Comparison of ENCODE assay signal across 9 mouse cellular contexts in the genomic region with DNA sequence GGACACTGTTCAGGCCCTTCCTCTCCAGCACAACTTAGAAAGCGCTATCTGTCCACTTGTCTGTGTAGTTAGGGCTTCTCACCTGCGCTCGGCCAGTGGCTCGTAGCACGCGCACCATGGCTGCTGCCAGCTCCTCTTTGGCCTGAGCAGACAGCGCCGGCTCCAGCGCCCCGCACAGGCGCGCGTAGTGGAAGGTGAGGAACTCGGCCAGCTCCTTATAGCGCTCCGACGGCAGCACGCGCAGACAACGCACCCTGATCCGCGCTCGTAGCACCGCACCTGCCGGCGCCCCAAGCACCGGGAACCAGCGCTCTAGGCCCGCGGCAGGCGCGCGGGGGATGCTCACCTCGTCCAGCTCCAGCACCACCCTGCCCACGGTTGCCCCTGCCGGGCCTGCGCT. TPM values are rescaled to one million over a fixed set of nuclear protein-coding genes. Genes with fewer than 3 reads are reported as not detected.
DNase-seq lines count a peak whose midpoint lies in the region; ATAC-seq and TF ChIP-seq lines count a peak whose summit lies in the region.
"Had no signal": no experiment of that assay in that cellular context is flagged by ENCODE, and none has a peak within 500 bp of the region (broad histone marks: within the 10 kb centered on the region; RNA-seq: fewer than 3 reads in every experiment).

No protein-coding gene starts in this region.

- no peak for DNase-seq in heart, postnatal 14 days
- DNase-seq in hindbrain, postnatal 0 days (ENCODE audit: low spot score): no peak
- no peak for DNase-seq in frontal cortex, postnatal 10 days (ENCODE audit: low spot score in 2 of 2)
- DNase-seq in layer of hippocampus, adult 11-12 months (ENCODE audit: low spot score): no peak
- no peak for DNase-seq in Muller cell, postnatal 12 days (ENCODE audit: inconsistent ontology term)
- DNase-seq: right cerebral cortex, postnatal 4 days had no signal

- ATAC-seq in heart, embryonic 13.5 days (ENCODE audit: extremely low read depth, insufficient number of reproducible peaks, low FRiP score, low TSS enrichment): no peak
- ATAC-seq in embryonic facial prominence, embryonic 12.5 days (ENCODE audit: insufficient number of reproducible peaks, insufficient read depth, low FRiP score, low TSS enrichment): no peak
- peak; percentile 10; the same call in 1 of the 2 replicates for ATAC-seq in hindbrain, postnatal 0 days
- ATAC-seq in midbrain, embryonic 15.5 days (replicated peaks): no peak

- peak overlapping the region; percentile 71 for H3K4me2 ChIP-seq in heart, embryonic 13.5 days
- H3K4me2 ChIP-seq in embryonic facial prominence, embryonic 12.5 days (replicated peaks): peak overlapping the region; percentile 42
- peak overlapping the region; percentile 42 for H3K4me2 ChIP-seq in hindbrain, postnatal 0 days (ENCODE audit: low read depth, low read length)
- peak overlapping the region; percentile 42 for H3K4me2 ChIP-seq in midbrain, embryonic 15.5 days

- no peaks in the 10 kb centered on the region for H3K9me3 ChIP-seq in heart, embryonic 13.5 days
- no peaks in the 10 kb centered on the region for H3K9me3 ChIP-seq in embryonic facial prominence, embryonic 12.5 days
- no peaks in the 10 kb centered on the region for H3K9me3 ChIP-seq in hindbrain, postnatal 0 days (ENCODE audit: low read length)
- no peaks in the 10 kb centered on the region for H3K9me3 ChIP-seq in midbrain, embryonic 15.5 days

- no peaks in the 10 kb centered on the region for H3K36me3 ChIP-seq in heart, embryonic 13.5 days
- H3K36me3 ChIP-seq in embryonic facial prominence, embryonic 12.5 days: no peaks in the 10 kb centered on the region
- no peaks in the 10 kb centered on the region for H3K36me3 ChIP-seq in hindbrain, postnatal 0 days (ENCODE audit: insufficient read depth, low read length)
- no peaks in the 10 kb centered on the region for H3K36me3 ChIP-seq in midbrain, embryonic 15.5 days (replicated peaks)

- WGBS in heart, embryonic 13.5 days: 5% methylated on average over 37 of the region's 37 CpGs
- WGBS in embryonic facial prominence, embryonic 12.5 days: 3% methylated on average over 37 of the region's 37 CpGs
- WGBS in hindbrain, postnatal 0 days: 10% methylated on average over 35 of the region's 37 CpGs
- WGBS in midbrain, embryonic 15.5 days: 5% methylated on average over 37 of the region's 37 CpGs

- peak overlapping the region; percentile 49 for H3K4me3 ChIP-seq in heart, embryonic 13.5 days
- H3K4me3 ChIP-seq in embryonic facial prominence, embryonic 12.5 days: peak overlapping the region; percentile 20
- H3K4me3 ChIP-seq in hindbrain, postnatal 0 days (ENCODE audit: low read length): peak overlapping the region; percentile 18
- peak overlapping the region; percentile 16 for H3K4me3 ChIP-seq in midbrain, embryonic 15.5 days

- peaks cover 88% of the 10 kb centered on the region for H3K27me3 ChIP-seq in heart, embryonic 13.5 days (replicated peaks)
- peaks cover 80% of the 10 kb centered on the region for H3K27me3 ChIP-seq in embryonic facial prominence, embryonic 12.5 days
- peaks cover 77% of the 10 kb centered on the region for H3K27me3 ChIP-seq in hindbrain, postnatal 0 days (ENCODE audit: insufficient read depth, low read length)
- peaks cover 77% of the 10 kb centered on the region for H3K27me3 ChIP-seq in midbrain, embryonic 15.5 days (replicated peaks)

- peaks cover 18% of the 10 kb centered on the region for H3K4me1 ChIP-seq in heart, embryonic 13.5 days
- peaks cover 7% of the 10 kb centered on the region; the same call in 1 of the 2 replicates for H3K4me1 ChIP-seq in embryonic facial prominence, embryonic 12.5 days
- no peaks in the 10 kb centered on the region for H3K4me1 ChIP-seq in hindbrain, postnatal 0 days (ENCODE audit: insufficient read depth, low read length)
- peaks cover 3% of the 10 kb centered on the region; the same call in 1 of the 2 replicates for H3K4me1 ChIP-seq in midbrain, embryonic 15.5 days

- no peak for TF ChIP-seq CTCF in hindbrain, postnatal 0 days (IDR thresholded peaks at IDR 0.05; ENCODE audit: low read depth)

- H3K27ac ChIP-seq in heart, embryonic 13.5 days (replicated peaks): no peak overlapping the region
- H3K27ac ChIP-seq in embryonic facial prominence, embryonic 12.5 days: no peak overlapping the region
- H3K27ac ChIP-seq in hindbrain, postnatal 0 days: no peak overlapping the region
- no peak overlapping the region for H3K27ac ChIP-seq in midbrain, embryonic 15.5 days

- intact Hi-C loops in heart, postnatal 14 days (cut with DNase I): no loop called here

- H3K9ac ChIP-seq in heart, embryonic 13.5 days: no peak overlapping the region; the same call in 1 of the 2 replicates
- H3K9ac ChIP-seq in embryonic facial prominence, embryonic 12.5 days: no peak overlapping the region
- no peak overlapping the region for H3K9ac ChIP-seq in hindbrain, postnatal 0 days (replicated peaks; ENCODE audit: low read length)
- no peak overlapping the region for H3K9ac ChIP-seq in midbrain, embryonic 15.5 days

RNA-seq across cellular contexts. Expression of gene Wiz, which starts 7.0 kb away (rescaled TPM):
- polyA plus RNA-seq in heart, embryonic 13.5 days (2015; fragmentation: Nextera tagmentation; extraction: Ambion mirVana): 10.9 and 12.4 TPM in 2 replicates
- total RNA-seq in heart, postnatal 14 days (2021): 10 to 100 TPM; 22.4 to 23.4 TPM
- polyA plus RNA-seq in embryonic facial prominence, embryonic 12.5 days (2016; fragmentation: Nextera tagmentation; extraction: Ambion mirVana): 34.0 and 36.5 TPM in 2 replicates
- total RNA-seq in hindbrain, postnatal 0 days (2014; rRNA removed): 50.4 and 56.8 TPM in 2 replicates
- polyA plus RNA-seq in hindbrain, postnatal 0 days (2015; fragmentation: Nextera tagmentation; extraction: Ambion mirVana): 24.2 and 28.4 TPM in 2 replicates
- 46.7 and 47.8 TPM in 2 replicates for polyA plus RNA-seq in midbrain, embryonic 15.5 days (2015; fragmentation: Nextera tagmentation; extraction: Ambion mirVana)

RNA-seq across cellular contexts. Expression of gene Rasal3, which starts 7.1 kb away (rescaled TPM):
- polyA plus RNA-seq in heart, embryonic 13.5 days (2015; fragmentation: Nextera tagmentation; extraction: Ambion mirVana): 0.49 and 1.1 TPM in 2 replicates
- 1 to 10 TPM; 1.3 to 4.7 TPM for total RNA-seq in heart, postnatal 14 days (2021)
- polyA plus RNA-seq in embryonic facial prominence, embryonic 12.5 days (2016; fragmentation: Nextera tagmentation; extraction: Ambion mirVana): 0.69 and 0.74 TPM in 2 replicates
- total RNA-seq in hindbrain, postnatal 0 days (2014; rRNA removed): 1.2 and 2.8 TPM in 2 replicates
- 0.61 and 1.2 TPM in 2 replicates for polyA plus RNA-seq in hindbrain, postnatal 0 days (2015; fragmentation: Nextera tagmentation; extraction: Ambion mirVana)
- polyA plus RNA-seq in midbrain, embryonic 15.5 days (2015; fragmentation: Nextera tagmentation; extraction: Ambion mirVana): 0.54 and 0.74 TPM in 2 replicates

RNA-seq across cellular contexts. Expression of gene Pglyrp2, which starts 27.7 kb away (rescaled TPM):
- polyA plus RNA-seq in heart, embryonic 13.5 days (2015; fragmentation: Nextera tagmentation; extraction: Ambion mirVana): 0.09 and 0.16 TPM in 2 replicates
- under 1 TPM; 0.24 to 0.93 TPM for total RNA-seq in heart, postnatal 14 days (2021)
- 0.13 and 0.20 TPM in 2 replicates for polyA plus RNA-seq in embryonic facial prominence, embryonic 12.5 days (2016; fragmentation: Nextera tagmentation; extraction: Ambion mirVana)
- not detected in 2 replicates for total RNA-seq in hindbrain, postnatal 0 days (2014; rRNA removed)
- not detected in 2 replicates for polyA plus RNA-seq in hindbrain, postnatal 0 days (2015; fragmentation: Nextera tagmentation; extraction: Ambion mirVana)
- polyA plus RNA-seq in midbrain, embryonic 15.5 days (2015; fragmentation: Nextera tagmentation; extraction: Ambion mirVana): not detected in 2 replicates

RNA-seq across cellular contexts. Expression of gene Akap8l, which starts 45.9 kb away (rescaled TPM):
- polyA plus RNA-seq in heart, embryonic 13.5 days (2015; fragmentation: Nextera tagmentation; extraction: Ambion mirVana): 83.9 and 84.3 TPM in 2 replicates
- total RNA-seq in heart, postnatal 14 days (2021): 10 to 100 TPM; 49.2 to 57.1 TPM
- polyA plus RNA-seq in embryonic facial prominence, embryonic 12.5 days (2016; fragmentation: Nextera tagmentation; extraction: Ambion mirVana): 107 and 118 TPM in 2 replicates
- 73.6 and 76.3 TPM in 2 replicates for total RNA-seq in hindbrain, postnatal 0 days (2014; rRNA removed)
- 95.7 and 103 TPM in 2 replicates for polyA plus RNA-seq in hindbrain, postnatal 0 days (2015; fragmentation: Nextera tagmentation; extraction: Ambion mirVana)
- 182 and 187 TPM in 2 replicates for polyA plus RNA-seq in midbrain, embryonic 15.5 days (2015; fragmentation: Nextera tagmentation; extraction: Ambion mirVana)

RNA-seq across cellular contexts. Expression of gene Cyp4f39, which starts 56.3 kb away (rescaled TPM):
- 0.15 and 0.38 TPM in 2 replicates for polyA plus RNA-seq in heart, embryonic 13.5 days (2015; fragmentation: Nextera tagmentation; extraction: Ambion mirVana)
- total RNA-seq in heart, postnatal 14 days (2021): under 1 TPM; 0.22 to 0.48 TPM
- 0.70 and 0.73 TPM in 2 replicates for polyA plus RNA-seq in embryonic facial prominence, embryonic 12.5 days (2016; fragmentation: Nextera tagmentation; extraction: Ambion mirVana)
- 3.8 and 4.0 TPM in 2 replicates for total RNA-seq in hindbrain, postnatal 0 days (2014; rRNA removed)
- polyA plus RNA-seq in hindbrain, postnatal 0 days (2015; fragmentation: Nextera tagmentation; extraction: Ambion mirVana): 1.3 TPM in 2 replicates
- polyA plus RNA-seq in midbrain, embryonic 15.5 days (2015; fragmentation: Nextera tagmentation; extraction: Ambion mirVana): 0.84 and 1.5 TPM in 2 replicates
